Mouse (Mus musculus) kidney, adult 2 months (tissue): ENCODE measurements around the gene Med19. TPM values are rescaled to one million over a fixed set of nuclear protein-coding genes. Genes with fewer than 3 reads are reported as not detected.

Experiments
- DNase-seq: peaks from one replicate; pipeline ENCODE4 v3.0.0; 2021
- H3K27ac ChIP-seq: fragments of 200-500 bp; 2 replicates; pipeline ENCODE4 v1.5.1; 2012; ENCODE audit warnings: low read depth, low read length, control low read depth, inconsistent platforms; ENCODE audit not compliant: insufficient read depth
- H3K27me3 ChIP-seq: fragments of 200-500 bp; replicated peaks from 2 replicates; pipeline ENCODE4 v1.6.1; 2012; ENCODE audit warnings: mild to moderate bottlenecking, moderate library complexity, low read length, inconsistent platforms; ENCODE audit not compliant: control insufficient read depth, insufficient read depth
- H3K36me3 ChIP-seq: fragments of 200-500 bp; 2 replicates; pipeline ENCODE4 v1.6.1; 2012; ENCODE audit warnings: mild to moderate bottlenecking, moderate library complexity, low read length, inconsistent platforms; ENCODE audit not compliant: control insufficient read depth, insufficient read depth
- H3K4me1 ChIP-seq: fragments of 200-500 bp; 2 replicates; pipeline ENCODE4 v1.6.1; 2011; ENCODE audit warnings: low read length; ENCODE audit not compliant: control insufficient read depth, insufficient read depth
- H3K4me3 ChIP-seq: fragments of 200-500 bp; 2 replicates; pipeline ENCODE4 v1.5.1; 2011; ENCODE audit warnings: mild to moderate bottlenecking, low read depth, low read length, control low read depth; ENCODE audit not compliant: insufficient read depth
- CTCF ChIP-seq: fragments of 200-500 bp; conservative IDR thresholded peaks from 2 replicates; pipeline ENCODE4 v1.5.1; 2011; ENCODE audit warnings: low read depth, mild to moderate bottlenecking, control low read depth, low read length, moderate library complexity, mixed read lengths; ENCODE audit not compliant: insufficient read depth, insufficient read length
- POLR2A ChIP-seq: fragments of 200-500 bp; IDR thresholded peaks from one replicate; pipeline ENCODE4 v1.6.1; 2011; ENCODE audit warnings: low read depth, low read length, control low read depth
- WGBS: fragments of 180-500 bp; shearing (Covaris S2); methylation state at CpG from one replicate; pipeline ENCODE4 v1.1.7; 2018; 5-methylcytosine and 5-hydroxymethylcytosine counted together
- polyA plus RNA-seq: library from polyadenylated mRNA; depleted of rRNA; stranded (reverse); fragments of >200 nt; gene quantifications from 2 replicates; pipeline ENCODE4 v1.2.3, GENCODE M21; 2012

Gene Med19
- polyA plus RNA-seq, 1 experiment = 9.3 TPM

GRCm38 (mm10) chr2:84637452-84638165, 40.6 kb upstream of the Med19 start:
- Histone ChIP-seq H3K4me1 (peaks cover 62% of the 10 kb centered on the region), H3K4me3 (no peak overlapping the region), H3K27ac (peak overlapping the region; percentile 94), H3K27me3 (no peaks in the 10 kb centered on the region), H3K36me3 (no peaks in the 10 kb centered on the region)
- peak; percentile 66 for DNase-seq
- TF ChIP-seq POLR2A = no peak
- no peak for TF ChIP-seq CTCF
- WGBS = 9% methylated on average over 7 of the region's 7 CpGs

GRCm38 (mm10) chr2:84638428-84639220, 39.6 kb upstream of the Med19 start:
- Histone ChIP-seq H3K27me3 (no peaks in the 10 kb centered on the region), H3K4me3 (no peak overlapping the region), H3K27ac (peak overlapping the region; percentile 94), H3K36me3 (no peaks in the 10 kb centered on the region), H3K4me1 (peaks cover 56% of the 10 kb centered on the region)
- no peak for TF ChIP-seq POLR2A
- no peak for TF ChIP-seq CTCF
- 13% methylated on average over 5 of the region's 5 CpGs for WGBS
- DNase-seq = peak; percentile 64

GRCm38 (mm10) chr2:84640833-84641232, 37.4 kb upstream of the Med19 start:
- Histone ChIP-seq H3K27ac (no peak overlapping the region), H3K4me1 (peaks cover 44% of the 10 kb centered on the region), H3K36me3 (no peaks in the 10 kb centered on the region), H3K27me3 (no peaks in the 10 kb centered on the region), H3K4me3 (no peak overlapping the region)
- DNase-seq = no peak
- no peak for TF ChIP-seq POLR2A
- no peak for TF ChIP-seq CTCF

GRCm38 (mm10) chr2:84646138-84646537, 32.1 kb upstream of the Med19 start:
- no peaks in the 10 kb centered on the region for H3K27me3 ChIP-seq
- TF ChIP-seq POLR2A (no peak), CTCF (no peak)
- H3K36me3 ChIP-seq = no peaks in the 10 kb centered on the region
- H3K4me3 ChIP-seq = no peak overlapping the region
- 15% methylated on average over 1 of the region's 1 CpGs for WGBS
- peaks cover 27% of the 10 kb centered on the region for H3K4me1 ChIP-seq
- no peak overlapping the region; the same call in 1 of the 2 replicates for H3K27ac ChIP-seq
- DNase-seq = no peak

GRCm38 (mm10) chr2:84647051-84647568, 31.1 kb upstream of the Med19 start:
- no peaks in the 10 kb centered on the region for H3K36me3 ChIP-seq
- WGBS = 74% methylated on average over 6 of the region's 6 CpGs
- no peak for DNase-seq
- H3K4me3 ChIP-seq = no peak overlapping the region
- TF ChIP-seq CTCF (no peak), POLR2A (no peak)
- no peaks in the 10 kb centered on the region for H3K27me3 ChIP-seq
- H3K27ac ChIP-seq = no peak overlapping the region
- peaks cover 19% of the 10 kb centered on the region; the same call in 1 of the 2 replicates for H3K4me1 ChIP-seq

GRCm38 (mm10) chr2:84648369-84648768, 29.8 kb upstream of the Med19 start:
- H3K4me1 ChIP-seq = peaks cover 16% of the 10 kb centered on the region; the same call in 1 of the 2 replicates
- peak overlapping the region; percentile 48 for H3K4me3 ChIP-seq
- no peaks in the 10 kb centered on the region for H3K36me3 ChIP-seq
- WGBS = 8% methylated on average over 6 of the region's 6 CpGs
- H3K27me3 ChIP-seq = no peaks in the 10 kb centered on the region
- TF ChIP-seq POLR2A (no peak), CTCF (0 out of 2 replicates have a peak, but pooled peaks have one; percentile 5)
- no peak overlapping the region for H3K27ac ChIP-seq
- DNase-seq = no peak

GRCm38 (mm10) chr2:84649674-84650073, 28.5 kb upstream of the Med19 start:
- H3K4me3 ChIP-seq = peak overlapping the region; percentile 100
- DNase-seq = peak; percentile 38
- H3K4me1 ChIP-seq = peaks cover 10% of the 10 kb centered on the region; the same call in 1 of the 2 replicates
- TF ChIP-seq CTCF (no peak), POLR2A (no peak)
- 0% methylated on average over 10 of the region's 10 CpGs for WGBS
- peak overlapping the region; percentile 82 for H3K27ac ChIP-seq
- no peaks in the 10 kb centered on the region for H3K36me3 ChIP-seq
- H3K27me3 ChIP-seq = no peaks in the 10 kb centered on the region
